Mouse (Mus musculus): Measurements from ENCODE around the gene Plekhm2.

Gene Plekhm2

DNA sequence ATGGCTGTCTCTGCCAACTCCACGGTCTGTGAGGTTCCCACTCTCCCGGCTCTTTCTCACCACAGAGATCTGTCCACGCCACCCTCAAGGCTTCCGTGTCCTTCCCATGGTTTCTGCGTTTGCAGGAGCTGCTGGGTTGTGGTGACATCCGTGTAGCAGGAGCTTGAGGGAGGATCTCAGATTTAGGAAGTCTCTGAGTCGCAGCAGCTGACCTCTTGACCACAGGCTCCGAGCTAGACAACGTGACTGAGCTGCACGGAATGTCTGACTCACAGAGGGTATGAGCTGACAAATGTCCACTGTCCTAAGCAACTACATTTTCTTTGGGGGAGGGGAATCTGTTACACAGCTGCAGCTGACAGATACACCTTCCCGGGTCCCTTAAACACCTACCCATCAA lies 58.8 kb downstream of the Plekhm2 start, which contains the start of gene Fblim1:
Gene Fblim1 (minus strand): TSS at position 236 of the 400 bp plus-strand sequence.
- DNase-seq (ENCODE audit: low read depth, low spot score) = no peak

DNA sequence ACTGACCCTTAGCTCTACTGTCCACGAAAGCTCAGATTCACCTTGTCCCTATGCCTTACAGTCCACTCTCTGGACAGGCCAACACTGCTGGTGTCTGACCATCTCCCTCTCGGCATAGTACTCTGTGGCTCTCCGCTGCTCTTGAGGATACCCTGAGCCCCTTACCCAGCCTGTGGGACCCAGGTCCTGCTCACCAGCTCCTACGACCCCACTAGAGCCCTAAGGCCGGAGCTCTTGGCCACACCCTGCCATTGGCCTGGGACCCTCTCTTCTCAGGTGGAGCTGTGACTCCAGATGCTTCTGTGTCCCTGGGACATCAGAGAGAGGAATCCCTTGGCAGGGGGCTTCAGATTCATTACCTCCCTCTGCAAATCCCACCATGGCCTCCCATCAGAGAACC lies 59.3 kb downstream of the Plekhm2 start:
- no peak for DNase-seq (ENCODE audit: low read depth, low spot score)

DNA sequence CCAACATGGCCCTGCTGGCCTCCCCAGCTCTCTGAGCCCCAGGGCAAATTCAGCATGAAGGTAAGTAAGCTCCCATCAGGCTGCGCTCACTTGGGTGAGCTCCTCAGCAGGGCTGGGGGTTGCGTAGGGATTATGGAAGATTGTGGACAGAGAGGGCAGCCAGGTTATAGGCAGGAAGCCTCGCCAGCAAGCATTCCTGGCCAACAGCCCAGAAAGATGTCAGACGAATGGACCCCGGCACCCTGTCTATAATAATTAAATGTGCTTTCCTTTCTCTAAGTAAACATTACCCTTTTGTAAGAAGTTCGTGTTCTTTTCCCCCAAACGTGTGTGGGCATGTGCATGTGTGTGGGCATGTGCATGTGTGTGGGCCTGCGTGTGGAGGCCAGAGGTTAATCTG lies 60.2 kb downstream of the Plekhm2 start:
- no peak for DNase-seq (ENCODE audit: low read depth, low spot score)

- DNase-seq (ENCODE audit: low read depth, low spot score) = no peak
Observed at GRCm38 (mm10) chr4:141603921-141604320, 60.8 kb downstream of the Plekhm2 start.

DNA sequence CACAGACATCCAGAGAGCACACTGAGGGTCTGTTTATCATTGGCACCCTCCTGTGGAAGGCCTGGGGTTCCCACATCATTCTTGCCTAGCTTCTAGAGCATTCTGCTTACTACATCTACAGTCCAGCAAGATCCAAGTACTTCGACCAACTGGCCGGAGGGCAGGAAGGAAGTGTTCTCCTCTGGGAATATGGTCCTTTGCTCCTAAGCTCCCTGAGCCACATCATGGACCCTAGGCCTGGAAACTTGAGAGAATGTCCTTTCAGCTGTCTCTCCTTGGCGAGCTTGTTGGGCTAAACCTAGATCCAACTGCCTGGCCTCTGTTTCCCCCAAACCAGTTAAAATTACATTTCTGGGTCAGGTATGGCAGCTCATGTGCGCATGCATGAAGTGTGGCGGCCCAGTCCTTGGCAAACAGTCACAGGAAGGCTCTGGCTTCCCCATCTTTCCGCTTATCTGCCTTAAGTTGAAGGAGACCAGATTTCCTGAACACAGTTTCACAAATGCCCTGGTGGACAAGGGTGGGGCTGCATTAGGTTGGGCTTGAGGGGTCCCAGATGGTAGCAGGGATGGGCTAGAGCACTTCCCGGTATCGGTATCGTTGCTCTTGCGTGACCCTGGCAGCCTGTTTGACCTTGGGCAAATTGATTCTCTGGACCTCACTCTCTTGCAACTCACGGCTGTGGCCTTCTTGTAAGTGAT lies 62.0 kb downstream of the Plekhm2 start:
- no peak for DNase-seq (ENCODE audit: low read depth, low spot score)

- no peak for DNase-seq (ENCODE audit: low read depth, low spot score)
Observed at GRCm38 (mm10) chr4:141601148-141601862, 63.4 kb downstream of the Plekhm2 start.

DNA sequence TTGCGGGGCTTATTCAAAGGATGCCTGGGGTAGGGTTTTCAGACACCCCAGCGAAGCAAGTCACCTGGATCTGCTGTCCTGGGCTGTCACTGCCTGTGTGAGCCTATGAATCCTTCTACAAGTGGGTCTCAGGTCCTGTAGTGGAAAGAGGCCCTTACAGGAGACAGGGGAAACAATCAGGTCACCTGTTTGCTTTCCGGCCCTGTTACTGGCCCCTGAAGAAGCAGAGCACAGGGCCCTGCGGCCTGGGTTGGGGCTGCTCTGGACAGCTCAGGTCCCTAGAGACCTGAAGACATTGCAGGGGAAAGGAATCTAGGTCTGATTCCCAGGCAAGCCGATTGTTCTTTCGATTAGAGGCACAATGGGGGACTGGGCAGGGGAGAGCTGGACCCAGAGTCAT lies 64.3 kb downstream of the Plekhm2 start:
- no peak for DNase-seq (ENCODE audit: low read depth, low spot score)

GRCm38 (mm10) chr4:141599251-141600141 lies 65.2 kb downstream of the Plekhm2 start:
- no peak for DNase-seq (ENCODE audit: low read depth, low spot score)

GRCm38 (mm10) chr4:141598894-141599250 lies 65.8 kb downstream of the Plekhm2 start:
- no peak for DNase-seq (ENCODE audit: low read depth, low spot score)

- no peak for DNase-seq (ENCODE audit: low read depth, low spot score)
Observed at GRCm38 (mm10) chr4:141598199-141598893, 66.4 kb downstream of the Plekhm2 start.

DNA sequence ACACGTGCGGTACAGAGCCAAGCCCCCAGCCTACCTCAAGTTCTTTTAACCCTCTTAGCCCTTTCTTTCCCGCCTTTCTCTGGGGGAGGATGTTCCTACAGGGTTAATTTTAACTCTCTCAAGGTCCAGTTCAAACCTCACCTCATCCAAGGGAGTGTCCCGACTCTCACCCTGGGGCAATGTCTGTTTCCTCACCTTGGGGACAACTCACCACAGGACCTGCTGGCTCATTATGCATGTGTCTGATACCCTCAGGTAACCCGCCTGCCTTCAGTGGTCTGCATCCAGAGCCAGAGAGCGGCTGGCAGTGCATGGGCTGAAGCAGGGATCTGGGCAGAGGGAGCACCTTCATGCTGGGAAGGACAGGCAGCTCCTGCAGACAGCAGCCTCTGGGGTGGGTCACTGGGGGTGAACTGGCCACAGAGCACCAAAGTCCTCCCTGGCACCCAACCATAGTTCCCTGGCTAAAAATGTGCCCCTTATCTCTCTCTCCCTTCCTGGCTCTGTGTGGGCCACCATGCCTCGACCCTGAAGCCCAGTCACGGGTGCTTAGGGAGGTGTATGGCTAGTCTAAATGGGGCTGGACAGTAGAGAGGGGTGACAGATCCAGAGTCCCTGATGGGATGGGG lies 67.9 kb downstream of the Plekhm2 start:
- no peak for DNase-seq (ENCODE audit: low read depth, low spot score)

GRCm38 (mm10) chr4:141595605-141596268 lies 69.0 kb downstream of the Plekhm2 start:
- no peak for DNase-seq (ENCODE audit: low read depth, low spot score)

GRCm38 (mm10) chr4:141595138-141595537 lies 69.6 kb downstream of the Plekhm2 start:
- no peak for DNase-seq (ENCODE audit: low read depth, low spot score)

DNA sequence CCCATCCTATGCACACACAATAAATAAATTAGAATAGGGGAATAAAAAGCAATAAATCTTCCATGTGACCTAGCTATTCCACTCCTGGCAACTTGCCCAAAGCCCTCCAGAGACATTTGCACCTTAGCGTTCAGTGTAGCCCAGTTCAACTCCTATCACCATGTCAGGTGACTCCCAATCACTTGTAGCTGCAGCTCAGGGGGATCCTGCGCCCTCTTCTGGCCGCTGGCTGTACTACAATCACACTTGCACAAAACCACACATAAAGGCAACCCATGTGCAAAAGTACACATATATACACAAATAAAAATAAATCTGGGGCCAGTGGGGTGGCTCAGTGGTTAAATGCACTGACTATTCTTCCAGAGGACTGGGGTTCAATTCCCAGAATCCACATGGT lies 73.2 kb downstream of the Plekhm2 start:
- DNase-seq (ENCODE audit: low read depth, low spot score) = no peak

- no peak for DNase-seq (ENCODE audit: low read depth, low spot score)
Observed at GRCm38 (mm10) chr4:141583919-141584318, 80.8 kb downstream of the Plekhm2 start.

DNA sequence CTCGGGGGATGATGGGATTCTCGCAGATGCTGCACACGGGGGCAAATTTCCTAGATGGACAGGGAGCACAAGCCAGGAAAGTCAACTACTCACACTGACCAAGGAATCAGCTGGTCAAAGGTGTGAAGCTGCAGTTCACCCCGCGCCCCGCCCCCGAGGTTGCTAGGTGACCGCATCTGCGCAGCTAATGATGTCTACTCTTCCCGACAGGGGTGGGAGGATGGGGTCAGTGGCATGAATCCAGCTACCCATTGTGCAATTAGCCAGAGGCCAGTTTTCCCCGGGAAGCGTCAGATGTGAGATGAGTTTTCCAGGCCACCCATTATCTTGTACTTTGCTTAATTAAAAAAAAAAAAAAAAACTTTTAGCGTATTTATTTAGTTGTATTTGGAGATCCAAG lies 83.6 kb downstream of the Plekhm2 start:
- no peak for DNase-seq (ENCODE audit: low read depth, low spot score)

- DNase-seq (ENCODE audit: low read depth, low spot score) = no peak
Observed at GRCm38 (mm10) chr4:141578833-141579232, 85.9 kb downstream of the Plekhm2 start.

DNA sequence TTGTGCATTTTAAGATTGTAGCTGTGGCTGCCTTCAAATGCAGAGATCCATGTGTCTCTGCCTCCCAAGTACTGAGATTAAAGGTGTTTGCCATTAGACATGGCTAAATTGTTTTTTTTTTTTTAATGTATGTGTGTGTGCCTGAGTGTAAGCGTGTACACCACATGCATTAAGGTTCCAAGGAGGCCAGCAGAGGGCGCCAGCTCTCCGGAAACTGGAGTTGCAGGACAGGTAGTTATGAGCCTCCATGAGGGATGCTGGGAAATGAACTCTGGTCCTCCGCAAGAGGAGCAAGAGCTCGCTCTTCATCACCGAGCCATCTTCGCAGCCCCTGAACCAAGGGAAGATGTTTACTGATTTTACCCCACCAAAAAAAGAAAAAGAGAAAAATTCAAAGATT lies 87.8 kb downstream of the Plekhm2 start:
- DNase-seq (ENCODE audit: low read depth, low spot score) = no peak

GRCm38 (mm10) chr4:141576404-141576803 lies 88.3 kb downstream of the Plekhm2 start:
- DNase-seq (ENCODE audit: low read depth, low spot score) = no peak
